Mouse (Mus musculus) WW6 (cell line): ENCODE data around the gene Naa80.

Source experiments
- DNase-seq: peaks from one replicate; pipeline ENCODE4 v3.0.0-alpha.2; 2013; ENCODE audit warnings: low read depth, low spot score

The Naa80 gene

DNA sequence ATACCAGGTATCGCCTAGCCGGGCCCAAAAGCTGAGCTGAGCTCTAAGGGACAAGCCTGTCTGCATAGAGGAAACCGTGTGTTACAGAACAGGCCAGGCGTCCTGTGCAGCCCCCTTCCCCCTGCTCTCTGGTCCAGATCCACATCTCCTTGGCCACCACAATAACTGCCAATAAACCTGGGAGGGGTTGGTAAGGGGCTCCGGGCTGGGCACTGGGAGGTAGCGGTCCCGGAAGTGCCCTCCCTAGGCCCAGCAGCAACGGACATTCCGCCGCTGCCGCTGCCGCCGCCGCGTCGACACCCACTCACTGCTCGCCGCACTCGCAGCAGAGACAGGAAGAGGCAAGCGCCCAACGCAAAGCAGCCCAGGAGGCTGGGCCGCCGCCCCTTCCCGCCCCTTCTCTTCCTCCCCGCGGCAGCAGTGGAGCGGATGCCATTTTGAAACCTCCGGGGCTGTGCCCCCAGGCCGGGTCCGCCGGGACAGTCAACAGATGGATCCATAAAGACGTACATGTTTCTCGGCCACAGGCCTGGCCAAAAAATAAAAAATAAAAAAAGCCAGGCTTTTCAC, 54.5 kb downstream of the Naa80 start:
- DNase-seq = no peak
